Mouse (Mus musculus) limb, embryonic 15.5 days (tissue): ENCODE measurements at regions not wholly inside any gene's neighbourhood (a gene's known extent, or its start where the extent isn't known, plus 50 kb on each side); places are given as distances from the start of the nearest gene placed in this dataset.

Experiments
- ATAC-seq: fragments of 200-750 bp; cut with Nextera tagmentation; 2 replicates; pipeline ENCODE4 v1.8.0; 2017; ENCODE audit warnings: low read depth, moderate TSS enrichment; ENCODE audit not compliant: insufficient number of reproducible peaks, low FRiP score, low TSS enrichment
- H3K27ac ChIP-seq: fragments of 300-500 bp; sonication (generic); 2 replicates; pipeline ENCODE4 v1.5.1; 2015; ENCODE audit warnings: moderate library complexity, mild to moderate bottlenecking, inconsistent platforms
- H3K27me3 ChIP-seq: fragments of 300-500 bp; sonication (generic); 2 replicates; pipeline ENCODE4 v1.6.1; 2015; ENCODE audit warnings: inconsistent platforms
- H3K36me3 ChIP-seq: fragments of 300-500 bp; sonication (generic); 2 replicates; pipeline ENCODE4 v1.6.1; 2015; ENCODE audit warnings: inconsistent platforms
- H3K4me1 ChIP-seq: fragments of 300-500 bp; sonication (generic); 2 replicates; pipeline ENCODE4 v1.6.1; 2015; ENCODE audit warnings: inconsistent platforms
- H3K4me2 ChIP-seq: fragments of 300-500 bp; sonication (generic); 2 replicates; pipeline ENCODE4 v1.6.1; 2015; ENCODE audit warnings: mild to moderate bottlenecking, inconsistent platforms
- H3K4me3 ChIP-seq: fragments of 300-500 bp; sonication (generic); 2 replicates; pipeline ENCODE4 v1.5.1; 2015; ENCODE audit warnings: mild to moderate bottlenecking, inconsistent platforms
- H3K9ac ChIP-seq: fragments of 300-500 bp; sonication (generic); 2 replicates; pipeline ENCODE4 v1.6.1; 2015; ENCODE audit warnings: inconsistent platforms
- H3K9me3 ChIP-seq: fragments of 300-500 bp; sonication (generic); 2 replicates; pipeline ENCODE4 v1.6.1; 2016; ENCODE audit warnings: inconsistent platforms
- WGBS: fragments of 180-500 bp; shearing (Covaris S2); methylation state at CpG from one replicate; pipeline ENCODE4 v1.1.7; 2015; 5-methylcytosine and 5-hydroxymethylcytosine counted together

GRCm38 (mm10) chr17:45871666-45872653, 138.3 kb upstream of the 1600014C23Rik start:
- Histone ChIP-seq H3K9ac (no peak overlapping the region), H3K36me3 (no peaks in the 10 kb centered on the region), H3K9me3 (no peaks in the 10 kb centered on the region), H3K27me3 (peaks cover 31% of the 10 kb centered on the region), H3K4me3 (no peak overlapping the region), H3K27ac (no peak overlapping the region), H3K4me2 (no peak overlapping the region), H3K4me1 (peaks cover 64% of the 10 kb centered on the region)
- 34% methylated on average over 22 of the region's 22 CpGs for WGBS
- ATAC-seq, result no peak

- H3K27me3 ChIP-seq, result peaks cover 27% of the 10 kb centered on the region
Measured at GRCm38 (mm10) chr17:45871067-45871466, 137.4 kb upstream of the 1600014C23Rik start.

GRCm38 (mm10) chr17:45869014-45869968, 135.6 kb upstream of the 1600014C23Rik start:
- peaks cover 63% of the 10 kb centered on the region for H3K4me1 ChIP-seq
- H3K27me3 ChIP-seq, result peaks cover 23% of the 10 kb centered on the region
- 52% methylated on average over 17 of the region's 17 CpGs for WGBS

More at GRCm38 (mm10) chr17:45871067-45871466, 137.4 kb upstream of the 1600014C23Rik start:
- H3K4me3 ChIP-seq, result no peak overlapping the region
- WGBS, result 78% methylated on average over 9 of the region's 9 CpGs
- no peaks in the 10 kb centered on the region for H3K9me3 ChIP-seq
- ATAC-seq, result no peak
- H3K36me3 ChIP-seq, result no peaks in the 10 kb centered on the region
- no peak overlapping the region for H3K27ac ChIP-seq
- H3K9ac ChIP-seq, result no peak overlapping the region
- H3K4me2 ChIP-seq, result no peak overlapping the region
- peaks cover 69% of the 10 kb centered on the region for H3K4me1 ChIP-seq

DNA sequence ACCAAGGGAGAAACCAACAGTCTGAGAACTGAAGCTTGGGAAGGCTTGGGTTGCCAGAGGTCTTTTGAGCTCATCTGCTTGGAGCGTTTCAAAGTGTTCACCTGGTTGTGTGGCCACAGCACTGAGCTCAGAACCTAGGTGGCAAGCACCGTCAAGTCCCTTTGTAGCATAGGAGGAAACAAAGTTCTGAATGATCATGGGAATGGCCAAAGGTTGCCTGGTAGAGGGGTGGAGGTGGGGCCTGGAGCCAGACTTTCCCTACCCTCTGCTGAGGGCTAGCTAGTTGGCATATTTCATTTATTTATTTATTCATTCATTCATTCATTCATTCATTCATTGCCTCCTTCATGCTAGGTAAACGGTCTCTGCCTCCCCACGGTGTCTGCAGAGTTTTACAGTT, 134.9 kb upstream of the 1600014C23Rik start:
- ATAC-seq, result no peak
- Histone ChIP-seq H3K4me1 (peaks cover 56% of the 10 kb centered on the region), H3K9ac (no peak overlapping the region), H3K4me2 (no peak overlapping the region), H3K27ac (no peak overlapping the region), H3K36me3 (no peaks in the 10 kb centered on the region), H3K4me3 (no peak overlapping the region), H3K9me3 (no peaks in the 10 kb centered on the region), H3K27me3 (peaks cover 16% of the 10 kb centered on the region)
- WGBS, result 93% methylated on average over 4 of the region's 4 CpGs

More at GRCm38 (mm10) chr17:45869014-45869968, 135.6 kb upstream of the 1600014C23Rik start:
- no peak overlapping the region for H3K4me2 ChIP-seq
- H3K9me3 ChIP-seq, result no peaks in the 10 kb centered on the region
- ATAC-seq, result no peak
- no peak overlapping the region for H3K4me3 ChIP-seq
- H3K9ac ChIP-seq, result no peak overlapping the region
- no peaks in the 10 kb centered on the region for H3K36me3 ChIP-seq
- H3K27ac ChIP-seq, result no peak overlapping the region

GRCm38 (mm10) chr17:45867727-45868126, 134.1 kb upstream of the 1600014C23Rik start:
- no peak overlapping the region for H3K9ac ChIP-seq
- no peak overlapping the region for H3K4me2 ChIP-seq
- H3K27me3 ChIP-seq, result peaks cover 8% of the 10 kb centered on the region
- WGBS, result 69% methylated on average over 5 of the region's 5 CpGs
- no peak overlapping the region for H3K4me3 ChIP-seq
- ATAC-seq, result no peak
- no peak overlapping the region for H3K27ac ChIP-seq
- H3K36me3 ChIP-seq, result no peaks in the 10 kb centered on the region
- no peaks in the 10 kb centered on the region for H3K9me3 ChIP-seq
- H3K4me1 ChIP-seq, result peaks cover 49% of the 10 kb centered on the region

GRCm38 (mm10) chr17:45866876-45867652, 133.4 kb upstream of the 1600014C23Rik start:
- H3K9me3 ChIP-seq, result no peaks in the 10 kb centered on the region
- H3K9ac ChIP-seq, result no peak overlapping the region
- H3K4me1 ChIP-seq, result peaks cover 42% of the 10 kb centered on the region
- no peak overlapping the region for H3K4me2 ChIP-seq
- H3K27ac ChIP-seq, result no peak overlapping the region
- H3K36me3 ChIP-seq, result no peaks in the 10 kb centered on the region
- H3K27me3 ChIP-seq, result 0 out of 2 replicates have a peak, but pooled peaks cover 3% of the 10 kb centered on the region
- ATAC-seq, result 0 out of 2 replicates have a peak, but pooled peaks have one; percentile 18
- no peak overlapping the region for H3K4me3 ChIP-seq
- WGBS, result 74% methylated on average over 15 of the region's 15 CpGs

- Histone ChIP-seq H3K27me3 (0 out of 2 replicates have a peak, but pooled peaks cover under 1% of the 10 kb centered on the region), H3K36me3 (no peaks in the 10 kb centered on the region), H3K27ac (no peak overlapping the region), H3K4me3 (no peak overlapping the region), H3K4me1 (peaks cover 35% of the 10 kb centered on the region), H3K9ac (no peak overlapping the region), H3K9me3 (no peaks in the 10 kb centered on the region), H3K4me2 (no peak overlapping the region)
- WGBS, result 22% methylated on average over 10 of the region's 10 CpGs
- no peak for ATAC-seq
Measured at GRCm38 (mm10) chr17:45866346-45866745, 132.7 kb upstream of the 1600014C23Rik start.

DNA sequence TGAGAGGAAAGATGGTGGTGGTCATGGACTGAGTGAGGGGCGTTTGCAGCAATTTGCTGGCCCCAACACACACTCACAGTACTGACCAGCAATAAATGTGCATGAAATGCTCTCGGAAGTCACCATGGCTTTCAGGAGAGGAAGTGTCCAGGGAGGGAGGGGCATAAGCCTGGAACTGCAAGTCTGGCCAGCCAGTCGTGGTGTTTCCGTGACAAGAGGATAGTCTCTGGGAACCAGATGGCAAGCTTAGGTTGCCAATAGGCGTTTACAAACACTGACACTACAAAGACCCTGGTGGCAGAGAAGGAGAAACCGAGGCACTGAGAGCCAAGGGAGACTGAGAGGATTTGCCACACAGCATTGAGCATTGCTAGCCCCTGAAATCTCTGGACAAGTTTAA, 132.3 kb upstream of the 1600014C23Rik start:
- Histone ChIP-seq H3K36me3 (no peaks in the 10 kb centered on the region), H3K4me2 (no peak overlapping the region), H3K27ac (no peak overlapping the region), H3K4me1 (peaks cover 35% of the 10 kb centered on the region), H3K9ac (no peak overlapping the region), H3K4me3 (no peak overlapping the region), H3K9me3 (no peaks in the 10 kb centered on the region), H3K27me3 (no peaks in the 10 kb centered on the region)
- 51% methylated on average over 6 of the region's 6 CpGs for WGBS
- no peak for ATAC-seq

DNA sequence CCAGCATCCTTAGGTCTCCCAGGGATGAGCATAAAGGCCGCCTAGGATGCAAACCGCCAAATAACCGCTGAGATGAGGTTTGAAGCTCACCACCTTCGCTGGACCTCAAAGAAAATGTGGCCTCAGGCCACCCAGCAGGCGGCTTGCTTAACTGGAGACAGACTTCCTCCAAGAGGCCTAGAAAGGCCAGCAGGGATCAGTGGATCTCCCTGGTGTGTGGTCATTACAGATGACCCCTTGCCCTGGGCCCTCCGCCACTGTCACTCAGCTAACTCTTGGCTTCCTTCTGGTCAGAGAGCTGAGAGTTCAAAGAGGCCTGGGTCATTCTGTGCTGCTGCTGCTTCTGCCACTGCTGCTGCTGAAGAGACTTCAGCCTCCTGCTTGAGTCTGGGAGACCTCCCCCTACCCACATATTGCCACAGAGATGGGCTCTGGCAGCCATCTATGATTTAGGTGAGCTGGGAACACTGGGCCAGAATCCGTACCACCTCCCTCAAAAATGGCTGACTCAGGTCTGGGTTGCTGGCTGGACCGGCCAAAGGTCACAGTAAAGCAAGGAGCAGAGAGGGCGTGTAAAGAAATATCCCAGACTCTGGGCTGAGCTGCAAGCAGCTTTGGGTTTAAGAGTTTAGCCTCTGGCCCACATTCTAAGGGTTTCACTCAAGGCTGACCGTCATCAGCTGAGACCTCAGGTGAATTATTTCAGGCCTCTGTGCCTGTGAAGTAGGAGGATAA, 130.0 kb upstream of the 1600014C23Rik start:
- no peak for ATAC-seq
- 62% methylated on average over 10 of the region's 10 CpGs for WGBS
- H3K9me3 ChIP-seq, result no peaks in the 10 kb centered on the region
- H3K27me3 ChIP-seq, result no peaks in the 10 kb centered on the region
- H3K36me3 ChIP-seq, result no peaks in the 10 kb centered on the region
- H3K9ac ChIP-seq, result no peak overlapping the region
- H3K4me3 ChIP-seq, result no peak overlapping the region
- H3K4me2 ChIP-seq, result no peak overlapping the region
- H3K4me1 ChIP-seq, result peaks cover 20% of the 10 kb centered on the region
- H3K27ac ChIP-seq, result no peak overlapping the region

GRCm38 (mm10) chr17:45863031-45863430, 129.4 kb upstream of the 1600014C23Rik start:
- no peak overlapping the region for H3K27ac ChIP-seq
- H3K27me3 ChIP-seq, result no peaks in the 10 kb centered on the region
- H3K4me3 ChIP-seq, result no peak overlapping the region
- H3K4me2 ChIP-seq, result no peak overlapping the region
- no peaks in the 10 kb centered on the region for H3K9me3 ChIP-seq
- no peaks in the 10 kb centered on the region for H3K36me3 ChIP-seq
- no peak overlapping the region for H3K9ac ChIP-seq
- peaks cover 20% of the 10 kb centered on the region for H3K4me1 ChIP-seq
- no peak for ATAC-seq
- WGBS, result 73% methylated on average over 3 of the region's 3 CpGs
